Mouse (Mus musculus) small intestine, adult 2 months (tissue): ENCODE measurements at regions not wholly inside any gene's neighbourhood (a gene's known extent, or its start where the extent isn't known, plus 50 kb on each side); places are given as distances from the start of the nearest gene placed in this dataset.

Experiments used
- H3K27ac ChIP-seq: fragments of 200-500 bp; 2 replicates; pipeline ENCODE4 v1.5.1; 2012; ENCODE audit warnings: low read depth, low read length, control low read depth, inconsistent platforms; ENCODE audit not compliant: insufficient read depth
- H3K27me3 ChIP-seq: fragments of 200-500 bp; 2 replicates; pipeline ENCODE4 v1.6.1; 2012; ENCODE audit warnings: mild to moderate bottlenecking, moderate library complexity, low read length, inconsistent platforms; ENCODE audit not compliant: control insufficient read depth, insufficient read depth
- H3K36me3 ChIP-seq: fragments of 200-500 bp; 2 replicates; pipeline ENCODE4 v1.6.1; 2012; ENCODE audit warnings: mild to moderate bottlenecking, low read length, control low read depth, inconsistent platforms; ENCODE audit not compliant: control insufficient read depth, insufficient read depth
- H3K4me1 ChIP-seq: fragments of 200-500 bp; 2 replicates; pipeline ENCODE4 v1.6.1; 2012; ENCODE audit warnings: low read length, inconsistent platforms, mixed read lengths; ENCODE audit not compliant: control insufficient read depth, insufficient read depth, insufficient read length
- H3K4me3 ChIP-seq: fragments of 200-500 bp; 2 replicates; pipeline ENCODE4 v1.5.1; 2012; ENCODE audit warnings: low read depth, mild to moderate bottlenecking, control low read depth, inconsistent platforms, low read length, moderate library complexity
- CTCF ChIP-seq: fragments of 200-500 bp; IDR thresholded peaks from 2 replicates; pipeline ENCODE4 v1.5.1; 2012; ENCODE audit warnings: low read depth, mild to moderate bottlenecking, control low read depth, inconsistent platforms, low read length, moderate library complexity, mixed read lengths; ENCODE audit not compliant: insufficient replicate concordance, insufficient read length; ENCODE audit errors: extremely low read depth
- POLR2A ChIP-seq: fragments of 200-500 bp; IDR thresholded peaks from 2 replicates; pipeline ENCODE4 v1.6.1; 2012; ENCODE audit warnings: low read depth, mild to moderate bottlenecking, control low read depth, inconsistent platforms, low read length, moderate library complexity
- WGBS: fragments of 180-500 bp; shearing (Covaris S2); methylation state at CpG from one replicate; pipeline ENCODE4 v1.1.7; 2018; 5-methylcytosine and 5-hydroxymethylcytosine counted together

- Histone ChIP-seq H3K36me3 (no peaks in the 10 kb centered on the region), H3K27ac (no peak overlapping the region), H3K27me3 (no peaks in the 10 kb centered on the region), H3K4me1 (peaks cover 2% of the 10 kb centered on the region; the same call in 1 of the 2 replicates), H3K4me3 (no peak overlapping the region)
- TF ChIP-seq POLR2A (no peak), CTCF (no peak)
- WGBS = 32% methylated on average over 5 of the region's 5 CpGs
Observed at GRCm38 (mm10) chr1:137991412-137991811, 184.1 kb downstream of the Ptprc start.

DNA sequence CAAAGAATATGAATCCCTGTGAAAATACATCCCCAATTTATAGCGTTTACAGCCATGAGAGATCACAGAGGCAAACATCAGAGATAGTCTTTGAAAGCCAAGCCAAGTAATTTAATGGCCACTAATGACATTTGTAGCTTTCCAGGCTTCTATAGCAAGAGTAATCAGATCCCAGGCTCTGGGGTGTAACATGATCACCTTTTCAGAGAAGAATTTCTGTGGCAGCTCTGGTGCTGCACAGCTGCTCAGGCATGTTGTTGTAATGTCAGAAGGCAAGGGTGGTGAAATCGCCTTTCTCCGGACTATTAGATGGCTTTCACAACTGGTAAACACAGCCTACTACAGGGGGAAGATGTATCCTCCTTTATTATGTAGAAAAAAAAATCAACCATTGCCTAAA is 202.1 kb downstream of the Ptprc start:
- no peak overlapping the region for H3K27ac ChIP-seq
- H3K4me1 ChIP-seq = no peaks in the 10 kb centered on the region
- TF ChIP-seq CTCF = no peak
- no peak for TF ChIP-seq POLR2A
- H3K4me3 ChIP-seq = no peak overlapping the region
- no peaks in the 10 kb centered on the region for H3K27me3 ChIP-seq
- H3K36me3 ChIP-seq = no peaks in the 10 kb centered on the region
- WGBS = 70% methylated on average over 3 of the region's 3 CpGs

- Histone ChIP-seq H3K4me3 (no peak overlapping the region), H3K27ac (no peak overlapping the region), H3K4me1 (no peaks in the 10 kb centered on the region), H3K27me3 (no peaks in the 10 kb centered on the region), H3K36me3 (no peaks in the 10 kb centered on the region)
- TF ChIP-seq CTCF (no peak), POLR2A (no peak)
- WGBS = 81% methylated on average over 6 of the region's 6 CpGs
Observed at GRCm38 (mm10) chr1:137972620-137973350, 202.7 kb downstream of the Ptprc start.

GRCm38 (mm10) chr1:137966151-137966836 is 209.2 kb downstream of the Ptprc start:
- H3K4me3 ChIP-seq = no peak overlapping the region
- no peaks in the 10 kb centered on the region for H3K4me1 ChIP-seq
- TF ChIP-seq CTCF (no peak), POLR2A (no peak)
- H3K27me3 ChIP-seq = no peaks in the 10 kb centered on the region
- WGBS = 81% methylated on average over 16 of the region's 16 CpGs
- H3K36me3 ChIP-seq = no peaks in the 10 kb centered on the region
- no peak overlapping the region for H3K27ac ChIP-seq

DNA sequence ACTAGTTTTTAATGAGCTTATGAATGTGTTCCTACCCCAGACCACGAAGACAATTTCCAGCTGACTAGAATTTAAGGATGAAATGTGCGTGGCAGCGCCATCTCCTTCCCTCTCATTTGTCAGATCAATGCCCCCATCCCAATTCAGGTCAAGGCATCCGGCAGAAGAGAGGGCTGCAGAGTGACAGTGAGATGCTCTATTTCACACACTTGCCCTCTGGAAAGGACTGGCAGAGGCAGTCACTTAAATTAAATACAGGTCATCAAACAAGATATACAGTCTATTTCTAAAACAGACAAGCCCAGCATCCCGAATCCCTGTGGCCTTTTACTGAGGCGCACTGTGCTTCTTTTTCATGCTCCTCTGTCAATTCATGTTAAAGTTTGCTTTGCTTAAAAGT is 211.9 kb downstream of the Ptprc start:
- Histone ChIP-seq H3K4me3 (no peak overlapping the region), H3K36me3 (no peaks in the 10 kb centered on the region), H3K27me3 (no peaks in the 10 kb centered on the region), H3K4me1 (no peaks in the 10 kb centered on the region), H3K27ac (no peak overlapping the region)
- TF ChIP-seq CTCF (no peak), POLR2A (no peak)
- WGBS = 85% methylated on average over 6 of the region's 6 CpGs

DNA sequence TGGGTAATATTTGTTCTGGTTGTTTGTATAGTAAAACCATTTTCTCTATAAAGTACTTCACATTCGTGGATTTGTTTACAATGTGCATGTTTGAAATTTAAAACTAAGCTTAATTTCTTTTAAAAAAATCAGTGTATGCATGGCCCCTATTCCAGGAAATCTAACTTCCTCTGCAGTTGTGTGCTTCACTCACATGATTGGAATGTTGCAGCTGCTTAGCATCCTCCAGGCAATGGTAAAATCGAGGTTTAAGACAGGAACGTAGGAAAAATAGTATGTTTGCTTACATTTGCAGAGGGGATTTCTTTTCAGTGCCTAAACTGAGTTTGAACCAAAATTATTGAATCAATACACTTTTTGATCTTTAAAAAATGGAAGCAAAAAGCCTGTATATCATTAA is 217.5 kb downstream of the Ptprc start:
- Histone ChIP-seq H3K4me1 (no peaks in the 10 kb centered on the region), H3K4me3 (no peak overlapping the region), H3K27me3 (no peaks in the 10 kb centered on the region), H3K27ac (no peak overlapping the region), H3K36me3 (no peaks in the 10 kb centered on the region)
- TF ChIP-seq POLR2A = no peak
- TF ChIP-seq CTCF = no peak
- WGBS = 70% methylated on average over 3 of the region's 3 CpGs

DNA sequence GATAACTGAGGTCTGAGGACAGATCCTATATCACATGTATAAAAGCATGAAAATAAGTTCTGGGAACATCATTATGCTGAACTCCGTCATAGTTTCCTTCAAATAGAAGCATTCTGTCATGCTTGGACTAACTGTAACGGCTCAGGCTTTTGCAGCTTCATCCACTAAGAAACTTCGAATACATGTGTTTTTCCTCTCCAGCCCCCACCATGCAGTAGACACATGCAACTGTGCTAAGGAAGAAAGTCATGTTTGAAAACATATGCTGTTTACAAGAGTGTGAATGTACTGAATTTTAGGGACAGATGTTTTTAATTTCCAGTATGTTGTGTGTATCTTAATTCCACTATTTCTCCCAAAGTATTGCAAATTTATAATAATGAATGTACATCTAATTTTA is 219.5 kb downstream of the Ptprc start:
- WGBS = 84% methylated on average over 3 of the region's 3 CpGs
- Histone ChIP-seq H3K4me3 (no peak overlapping the region), H3K36me3 (no peaks in the 10 kb centered on the region), H3K27ac (no peak overlapping the region), H3K4me1 (no peaks in the 10 kb centered on the region), H3K27me3 (no peaks in the 10 kb centered on the region)
- TF ChIP-seq POLR2A = no peak
- TF ChIP-seq CTCF = no peak
